Mouse (Mus musculus) lung, adult 18-20 months (tissue): ENCODE results near the gene Rere.

ENCODE experiments used
- DNase-seq, 2 experiments: peaks; one replicate each; pipeline ENCODE4 v3.0.0; 2022; ENCODE audit warnings: mixed read lengths in 2 of 2

Gene Rere

GRCm38 (mm10) chr4:150351419-150352075 is 70.1 kb downstream of the Rere start:
- no peak for DNase-seq

DNA sequence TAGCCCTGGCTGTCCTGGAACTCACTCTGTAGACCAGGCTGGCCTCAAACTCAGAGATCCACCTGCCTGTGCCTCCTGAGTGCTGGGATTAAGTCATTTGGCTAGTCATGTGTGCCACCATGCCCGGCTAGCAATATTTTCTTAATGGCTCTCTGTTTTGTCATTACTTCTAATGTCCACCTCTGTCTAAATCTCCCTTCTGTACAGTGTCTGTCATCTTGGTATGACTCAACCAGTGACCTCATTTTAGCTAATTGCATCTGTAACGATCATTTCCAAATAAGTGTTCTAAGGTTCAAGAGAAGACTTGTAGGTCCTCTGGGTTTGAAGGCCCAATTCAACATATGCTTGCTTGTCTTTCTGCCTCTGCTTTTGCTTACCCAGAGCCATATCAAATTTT is 71.3 kb downstream of the Rere start:
- DNase-seq: no peak

DNA sequence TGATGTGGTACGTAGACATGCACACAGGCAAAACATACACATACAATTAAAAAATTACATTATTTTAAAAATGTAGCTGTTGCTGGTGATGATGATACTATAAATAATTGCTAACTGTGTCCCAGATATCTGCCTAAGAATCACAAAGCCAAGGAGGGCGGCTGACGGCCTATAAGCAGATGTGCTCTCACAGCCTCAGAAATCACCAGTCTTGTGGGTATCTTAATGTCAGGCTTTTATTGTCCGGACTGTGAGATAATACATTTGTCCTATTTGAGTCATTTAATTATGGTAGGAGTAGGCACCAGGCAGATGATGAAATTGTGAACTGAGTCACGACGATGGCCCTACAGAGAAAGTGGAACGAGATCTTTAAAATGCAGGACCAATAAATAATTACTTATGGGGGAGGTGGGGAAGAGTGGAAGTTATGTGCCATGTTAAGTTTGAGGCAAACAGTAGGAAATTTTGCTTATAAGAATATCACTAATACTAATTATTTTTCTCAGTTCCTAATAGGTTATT is 72.0 kb downstream of the Rere start:
- DNase-seq: no peak

GRCm38 (mm10) chr4:150355801-150356200 is 74.4 kb downstream of the Rere start:
- DNase-seq: no peak

- DNase-seq: peak; percentile 11 to 37
Measured at GRCm38 (mm10) chr4:150361986-150362691, 80.7 kb downstream of the Rere start.

GRCm38 (mm10) chr4:150362858-150363257 is 81.4 kb downstream of the Rere start:
- no peak for DNase-seq

DNA sequence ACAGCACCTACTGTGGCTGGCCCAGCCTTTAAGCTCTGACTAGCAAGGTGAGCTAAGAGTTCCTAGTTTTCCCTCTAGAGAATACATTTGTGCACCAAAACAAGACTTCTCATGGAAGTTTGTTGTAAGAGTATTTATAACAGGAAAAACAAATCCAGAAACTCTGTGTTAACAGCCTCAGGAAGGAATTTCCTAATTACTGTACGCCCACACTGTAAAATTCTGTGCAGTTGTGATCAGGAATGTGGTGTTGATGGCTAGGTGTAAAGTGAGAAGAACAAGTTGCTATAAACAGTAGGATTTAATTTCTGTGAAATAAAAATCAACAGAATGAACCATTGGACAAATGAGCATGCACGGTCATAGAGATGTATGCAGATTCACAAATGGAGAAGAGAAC is 83.3 kb downstream of the Rere start:
- DNase-seq: no peak

DNA sequence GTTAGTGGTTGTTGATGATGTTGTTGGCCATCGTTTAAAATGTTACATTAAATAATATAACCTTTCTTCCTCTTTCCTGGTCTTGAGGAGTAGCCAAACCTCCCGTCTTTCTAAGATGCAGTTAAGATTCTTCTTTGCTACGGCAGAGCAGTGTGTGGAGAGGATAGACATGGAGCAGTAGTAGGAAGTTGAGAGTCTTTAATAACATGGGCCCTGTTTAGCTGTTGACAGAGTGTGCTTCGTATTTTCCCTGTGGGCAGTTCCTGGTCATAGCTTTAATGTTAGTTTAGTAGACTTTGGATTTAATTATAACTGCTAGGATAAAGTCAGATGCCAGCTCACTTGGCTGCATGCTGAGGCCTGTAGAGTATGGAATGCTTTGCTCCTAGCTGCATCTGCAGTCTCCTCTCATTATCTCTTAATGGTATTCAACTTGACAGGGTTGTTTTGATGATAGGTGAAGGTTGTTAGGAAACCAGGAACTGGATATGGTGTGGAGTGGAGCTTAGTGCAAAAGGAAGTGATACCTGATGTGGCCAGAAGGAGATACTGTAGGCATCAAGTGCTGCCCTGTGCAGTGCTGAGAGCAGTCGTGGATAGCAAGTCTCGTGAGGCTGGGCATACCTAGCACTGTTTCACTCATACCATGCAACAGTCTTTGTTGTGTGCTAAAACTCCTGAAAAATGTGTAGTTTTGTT is 85.2 kb downstream of the Rere start:
- peak in 1 of 2 experiments; percentile 11 for DNase-seq

DNA sequence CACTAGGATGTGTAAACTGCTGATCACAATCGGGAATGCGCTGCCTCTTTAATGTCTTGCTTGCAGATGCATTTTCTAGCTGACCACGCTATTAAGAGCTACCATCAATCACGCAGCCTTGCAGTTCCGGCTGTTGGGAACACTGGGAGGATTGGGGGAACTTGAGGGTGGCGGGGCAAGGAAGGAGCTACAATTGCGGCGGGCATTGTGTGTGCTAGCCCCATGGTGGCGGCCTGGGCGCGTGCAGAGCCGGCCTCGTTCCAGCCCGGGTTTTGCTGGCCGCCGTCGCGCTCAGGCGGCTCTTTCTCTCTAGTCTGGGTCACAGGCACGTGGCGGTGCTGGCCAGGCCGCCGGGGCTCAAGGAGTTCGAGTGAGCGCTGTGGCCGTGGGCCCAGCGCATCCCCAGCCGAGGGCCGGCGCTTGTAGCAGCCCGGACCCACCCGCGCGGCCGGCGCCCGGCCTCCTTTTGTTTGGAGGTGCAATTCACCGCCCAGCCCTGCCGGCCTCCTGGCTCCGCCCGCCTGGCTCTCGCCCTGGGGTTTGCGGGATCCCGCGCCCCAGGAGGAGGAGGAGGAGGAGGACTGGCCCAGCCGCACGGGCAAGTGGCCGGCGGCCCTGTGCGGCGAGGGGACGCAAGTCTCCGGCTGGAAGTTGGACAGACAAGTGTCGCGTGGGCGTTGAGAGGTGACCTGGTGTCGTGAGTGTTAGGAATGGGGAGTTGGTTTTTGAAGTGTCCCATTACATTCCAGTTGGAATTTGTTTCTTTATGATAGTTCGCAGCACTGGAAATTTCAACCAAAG is 90.3 kb downstream of the Rere start:
- peak; percentile 73 to 78 for DNase-seq

- no peak for DNase-seq
Measured at GRCm38 (mm10) chr4:150372631-150373041, 91.2 kb downstream of the Rere start.

DNA sequence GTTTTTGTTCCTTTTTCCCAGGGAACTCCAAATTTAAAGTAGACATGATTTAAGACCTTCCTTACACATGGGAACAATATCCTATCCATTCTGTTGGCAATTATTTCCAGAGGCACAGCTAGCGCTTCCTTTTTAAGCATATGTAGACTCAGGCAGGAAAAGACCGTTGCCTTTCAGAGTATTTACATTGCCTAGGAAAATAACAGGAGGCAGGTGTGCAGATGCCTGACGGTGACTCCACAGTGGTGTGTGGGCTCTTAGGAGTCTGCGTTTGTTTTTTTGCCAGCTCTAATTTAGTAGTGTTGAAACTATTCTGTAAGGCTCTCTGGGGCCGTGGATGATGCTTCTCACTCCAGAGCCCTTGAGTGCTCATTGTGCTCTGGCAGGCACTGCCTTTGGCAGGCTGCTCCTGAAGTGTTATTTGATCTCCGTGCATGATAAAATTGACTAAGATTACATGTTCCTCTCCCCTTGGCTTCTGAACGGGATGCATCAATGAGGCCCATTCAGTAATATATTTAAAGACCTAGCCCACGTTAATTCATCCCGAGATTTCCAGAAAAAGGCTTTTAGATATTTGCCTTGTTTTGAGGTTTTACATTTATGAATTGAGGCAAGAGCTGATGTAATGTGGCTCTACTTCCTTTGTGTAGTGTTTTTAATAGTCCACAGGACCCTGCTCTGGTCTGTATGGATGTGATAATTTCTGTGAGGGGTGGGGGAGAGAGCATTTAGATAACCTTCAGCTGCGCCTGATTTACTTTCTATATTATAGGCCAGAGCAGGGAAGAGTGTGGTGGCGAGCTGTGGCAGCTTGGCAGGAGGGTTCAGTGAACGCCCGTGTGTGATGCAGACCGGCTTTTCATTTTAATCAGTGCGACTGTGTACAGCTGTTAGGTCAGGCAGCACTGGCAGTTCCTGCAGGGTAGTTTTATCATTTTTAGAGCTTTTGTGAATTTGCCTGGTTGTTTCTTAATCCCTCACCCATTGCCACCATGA is 92.0 kb downstream of the Rere start:
- DNase-seq: peak; percentile 78 to 86

GRCm38 (mm10) chr4:150374651-150375447 is 93.4 kb downstream of the Rere start:
- no peak for DNase-seq

DNA sequence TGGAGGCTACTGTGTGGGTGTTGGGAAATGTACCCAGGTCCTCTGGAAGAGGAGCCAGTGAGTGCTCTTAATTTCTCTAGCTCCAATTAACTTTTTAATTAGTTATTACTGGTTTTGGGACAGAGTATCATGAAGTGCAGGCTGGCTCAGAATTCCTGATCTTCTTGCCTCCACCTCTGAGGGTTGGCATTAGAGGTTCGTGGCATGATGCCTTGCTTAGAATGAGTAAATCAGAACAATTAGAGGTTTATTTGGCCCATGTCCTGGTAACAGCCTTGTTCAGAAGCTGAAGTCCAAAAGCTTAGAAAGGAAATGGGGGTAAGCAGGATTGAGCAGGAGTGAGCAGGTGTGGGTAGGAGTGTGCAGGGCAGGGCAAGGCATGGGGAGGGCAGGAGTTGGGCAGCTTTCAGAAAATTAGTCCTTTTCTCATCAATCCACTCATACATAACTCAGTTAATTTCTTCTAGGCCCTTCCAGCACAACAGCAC is 94.0 kb downstream of the Rere start:
- DNase-seq: no peak

DNA sequence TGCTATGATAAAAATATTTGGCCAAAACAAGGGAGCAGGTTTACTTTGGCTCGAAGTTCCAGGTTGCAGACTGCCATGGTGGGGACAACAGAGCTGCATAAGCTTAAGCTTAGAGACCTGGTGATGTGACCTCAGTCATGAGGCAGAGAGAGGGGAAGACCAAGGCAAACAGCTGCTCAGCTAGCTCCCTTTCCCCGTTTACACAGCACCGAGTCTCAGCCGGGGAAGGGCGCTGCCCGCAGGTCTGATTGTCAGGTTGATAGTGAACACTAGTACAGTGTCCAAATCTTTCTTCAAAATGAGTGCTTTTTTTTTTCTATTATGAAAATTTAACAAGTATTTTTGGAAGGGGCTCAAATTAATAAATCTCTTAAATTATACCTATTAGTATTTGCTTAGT is 97.9 kb downstream of the Rere start:
- no peak for DNase-seq

- no peak for DNase-seq
Measured at GRCm38 (mm10) chr4:150379772-150380171, 98.3 kb downstream of the Rere start.

DNA sequence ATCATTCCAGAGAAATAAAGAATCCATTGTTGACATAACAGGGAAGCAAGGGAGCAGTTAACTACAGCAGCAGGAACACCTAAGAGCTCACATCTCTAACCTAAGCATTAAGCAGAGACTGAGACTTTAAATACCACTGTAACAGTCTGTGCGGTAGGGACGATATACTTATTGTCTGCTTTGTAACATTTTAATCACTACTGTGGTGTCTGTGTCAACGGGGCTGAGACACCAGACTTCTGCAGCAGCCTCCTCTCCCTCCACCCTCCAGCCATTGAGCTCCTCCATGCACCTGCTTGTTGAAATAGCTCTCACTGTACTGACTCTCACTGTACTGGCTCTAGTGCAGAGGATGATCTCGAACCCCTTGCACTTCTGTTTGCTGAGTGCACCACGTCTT is 98.8 kb downstream of the Rere start:
- DNase-seq: no peak

- no peak for DNase-seq
Measured at GRCm38 (mm10) chr4:150382504-150382903, 101.1 kb downstream of the Rere start.

DNA sequence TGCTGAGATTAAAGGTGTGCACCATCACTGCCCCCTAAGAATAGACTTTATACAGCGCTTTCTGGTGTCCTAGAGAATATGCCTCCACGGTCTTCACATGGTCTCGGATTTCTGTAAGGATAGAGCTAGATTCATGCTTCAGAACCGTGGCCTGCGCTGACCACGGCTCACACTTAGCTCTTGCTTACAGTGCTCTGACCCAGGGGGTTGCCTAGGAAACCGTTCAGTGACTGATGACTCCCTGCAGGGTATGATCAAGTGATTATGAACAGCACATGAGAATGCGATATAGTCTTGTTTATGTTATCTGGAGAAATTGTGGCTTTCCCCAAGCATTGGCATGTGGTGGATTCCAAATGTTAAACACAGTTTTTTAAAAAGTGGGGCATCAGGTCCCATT is 103.0 kb downstream of the Rere start:
- DNase-seq: no peak

DNA sequence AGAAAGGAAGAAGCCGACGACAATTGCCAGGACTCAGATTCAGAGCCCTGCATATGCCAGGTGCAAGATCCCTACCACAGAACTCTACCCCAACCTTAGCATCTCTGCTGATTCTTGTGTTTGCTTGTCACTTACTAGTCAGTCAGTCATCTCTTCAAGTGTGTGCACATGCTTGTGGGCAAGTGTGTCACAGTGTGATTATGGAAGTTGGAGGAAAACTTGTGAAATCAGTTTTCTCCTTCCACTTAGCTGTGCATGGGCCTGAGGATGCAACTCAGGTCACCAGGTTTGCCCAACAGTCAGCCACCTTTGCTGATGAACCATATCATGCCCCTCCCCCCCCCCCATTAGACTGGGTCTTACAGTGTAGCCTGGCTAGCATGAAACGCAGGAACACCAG is 103.5 kb downstream of the Rere start:
- no peak for DNase-seq

- DNase-seq: no peak
Measured at GRCm38 (mm10) chr4:150388518-150388917, 107.1 kb downstream of the Rere start.

GRCm38 (mm10) chr4:150393607-150394006 is 112.2 kb downstream of the Rere start:
- no peak for DNase-seq
